Mouse (Mus musculus) Patski (cell line): Measurements from ENCODE around the gene Armt1. TPM values are rescaled to one million over a fixed set of nuclear protein-coding genes. Genes with fewer than 3 reads are reported as not detected.

Source experiments
- ATAC-seq: fragments of 100-300 bp; one replicate; pipeline ENCODE4 v1.8.0; 2021
- CTCF ChIA-PET: fragments of 350-600 bp; sonication (Branson Sonifier 250); formaldehyde crosslinking; loops from one replicate; lab custom pipeline; 2022; ENCODE audit warnings: inconsistent platforms; lab: Charles Lee
- POLR2A ChIA-PET: fragments of 350-600 bp; sonication (Branson Sonifier 250); formaldehyde crosslinking; loops from one replicate; lab custom pipeline; 2022; ENCODE audit warnings: antibody characterized with exemption, inconsistent platforms; lab: Charles Lee
- DNase-seq: peaks from one replicate; pipeline ENCODE4 v3.0.0-alpha.2; 2011; ENCODE audit warnings: low read depth, low spot score
- H3K27me3 ChIP-seq: fragments of 371-371 bp; one replicate; pipeline ENCODE4 v1.5.1; 2021
- CTCF ChIP-seq: fragments of 100-300 bp; IDR thresholded peaks from one replicate; pipeline ENCODE4 v1.5.1; 2021
- in situ Hi-C: fragments of 300-500 bp; cut with MboI; formaldehyde crosslinking; loops from 3 replicates; pipeline ENCODE4 v1.11.1; 2018; ENCODE audit warnings: low pct_unique_long_range_greater_than_20kb, mixed read lengths
- polyA plus RNA-seq: library from polyadenylated mRNA; unstranded; gene quantifications from one replicate; pipeline ENCODE4 v1.2.3, GENCODE M21; 2021

Armt1 gene
- polyA plus RNA-seq, 1 experiment from 2014 or later = 26.5 TPM

DNA sequence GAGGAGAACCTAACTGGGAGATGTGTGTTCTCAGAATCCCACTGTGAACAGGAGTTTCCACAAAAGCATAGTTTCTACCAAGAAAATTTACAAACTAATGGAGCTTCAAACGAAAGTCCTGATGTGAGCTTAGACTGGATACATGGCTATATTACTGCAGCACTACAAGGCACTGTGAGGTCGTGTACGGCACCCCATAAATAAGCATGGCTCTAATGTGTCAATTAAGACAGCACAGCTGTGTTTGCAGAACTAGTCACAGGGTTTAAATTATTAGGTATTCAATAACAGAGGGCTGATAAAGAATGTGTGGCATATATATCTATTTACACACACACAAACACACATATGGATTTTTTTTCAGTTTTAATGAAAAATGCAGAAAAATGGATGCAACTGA, 48.7 kb downstream of the Armt1 start:
- ChIA-PET POLR2A (no interaction called here), CTCF (no interaction called here)
- DNase-seq (no peak), ATAC-seq (no peak)
- TF ChIP-seq CTCF = no peak
- H3K27me3 ChIP-seq = no peaks in the 10 kb centered on the region
- in situ Hi-C loops = no loop called here

- TF ChIP-seq CTCF = no peak
- ChIA-PET POLR2A (no interaction called here), CTCF (no interaction called here)
- no peaks in the 10 kb centered on the region for H3K27me3 ChIP-seq
- in situ Hi-C loops = no loop called here
- ATAC-seq = no peak
- no peak for DNase-seq
Measured at GRCm38 (mm10) chr10:4481695-4482094, 49.4 kb downstream of the Armt1 start.

DNA sequence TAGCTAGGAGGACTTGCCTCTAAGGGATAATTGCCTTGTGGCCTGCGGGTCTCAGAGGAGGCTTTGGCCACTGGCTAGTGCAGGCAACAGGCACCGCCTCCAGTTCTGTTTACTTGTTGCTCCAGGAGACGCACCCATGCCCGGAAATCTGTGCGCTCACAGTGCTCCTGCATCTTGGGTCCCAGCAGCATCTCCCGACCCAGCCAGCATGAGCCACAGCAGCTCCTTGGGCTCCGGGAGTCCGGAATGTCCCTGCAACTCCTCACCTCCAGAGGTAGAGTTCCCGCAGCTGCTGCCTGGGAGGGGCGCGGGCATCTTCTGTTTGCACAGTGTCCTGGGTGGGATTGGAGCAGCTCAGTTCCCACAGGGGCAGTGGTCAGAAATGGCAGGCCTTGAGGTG, 50.1 kb downstream of the Armt1 start, which contains the start of gene Ccdc170:
TSS of gene Ccdc170 (plus strand) at position 148 of the 400 bp plus-strand sequence.
- no peak for ATAC-seq

DNA sequence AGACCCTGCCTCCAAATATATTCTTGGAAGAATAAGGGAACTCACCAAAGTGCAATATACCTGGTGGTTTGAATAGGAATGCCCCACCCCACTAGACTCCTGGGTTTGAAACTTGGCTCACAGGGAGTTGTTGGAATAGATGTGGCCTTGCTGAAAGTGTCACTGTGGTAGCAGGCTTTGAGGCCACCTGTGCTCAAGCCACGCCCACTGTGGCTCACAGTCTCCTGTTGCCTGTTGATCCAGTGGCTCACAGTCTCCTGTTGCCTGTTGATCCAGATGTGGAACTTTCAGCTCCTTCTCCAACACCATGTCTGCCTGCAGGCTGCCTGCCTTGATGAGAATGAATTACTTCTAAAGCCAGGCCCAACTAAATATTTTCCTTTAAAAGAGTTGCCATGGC, 51.6 kb downstream of the Armt1 start:
- H3K27me3 ChIP-seq = no peaks in the 10 kb centered on the region
- ATAC-seq (no peak), DNase-seq (no peak)
- POLR2A ChIA-PET = no interaction called here
- in situ Hi-C loops = no loop called here
- no peak for TF ChIP-seq CTCF
- CTCF ChIA-PET = no interaction called here

More for the DNA sequence above, 50.1 kb downstream of the Armt1 start, which contains the start of gene Ccdc170:
- ChIA-PET CTCF (no interaction called here), POLR2A (no interaction called here)
- no peak for DNase-seq
- no peaks in the 10 kb centered on the region for H3K27me3 ChIP-seq
- TF ChIP-seq CTCF = no peak
- in situ Hi-C loops = no loop called here

DNA sequence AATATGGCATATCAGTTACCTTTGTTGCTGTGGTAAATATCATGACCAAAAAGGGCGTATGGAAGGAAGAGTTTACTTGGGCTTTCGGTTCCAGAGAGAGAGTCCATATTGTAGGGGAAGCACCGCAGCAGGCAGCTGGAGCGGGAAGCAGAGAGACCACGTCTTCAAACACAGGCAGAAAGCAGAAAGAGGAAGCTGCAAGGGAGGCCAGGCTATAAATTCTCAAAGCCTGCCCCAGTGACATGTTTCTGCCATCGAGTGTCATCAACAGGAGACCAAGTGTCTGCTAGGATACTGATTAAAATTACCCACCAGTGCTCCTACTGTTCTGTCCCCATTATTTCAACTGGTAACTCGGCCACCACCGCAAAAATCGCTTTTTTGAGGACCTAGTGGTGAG, 52.7 kb downstream of the Armt1 start:
- DNase-seq = no peak
- no peak for ATAC-seq
- POLR2A ChIA-PET = no interaction called here
- H3K27me3 ChIP-seq = no peaks in the 10 kb centered on the region
- in situ Hi-C loops = no loop called here
- CTCF ChIA-PET = no interaction called here
- TF ChIP-seq CTCF = no peak

- no peak for ATAC-seq
- POLR2A ChIA-PET = no interaction called here
- no peaks in the 10 kb centered on the region for H3K27me3 ChIP-seq
- no peak for TF ChIP-seq CTCF
- no peak for DNase-seq
- CTCF ChIA-PET = no interaction called here
- in situ Hi-C loops = no loop called here
Measured at GRCm38 (mm10) chr10:4489865-4490264, 57.6 kb downstream of the Armt1 start.

DNA sequence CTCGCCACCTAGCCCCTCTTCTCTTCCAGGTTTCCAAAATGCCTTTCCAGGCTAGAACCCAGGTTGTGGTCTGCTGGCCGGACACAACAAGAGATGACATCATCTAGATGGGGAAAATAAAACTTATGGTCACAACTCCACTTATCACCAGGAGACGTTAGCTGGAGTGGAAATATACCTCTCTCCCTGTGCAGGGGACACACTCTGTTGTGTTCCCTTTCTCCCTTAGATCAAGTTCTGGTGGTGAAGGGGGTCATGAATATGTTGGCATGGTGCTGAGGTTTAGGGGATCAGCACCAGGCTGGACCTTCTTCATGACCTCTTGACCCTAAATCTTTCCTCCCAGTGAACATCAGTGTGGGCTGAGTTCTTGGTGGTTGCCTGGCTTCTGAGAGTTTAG, 59.0 kb downstream of the Armt1 start:
- ATAC-seq (no peak), DNase-seq (no peak)
- no peaks in the 10 kb centered on the region for H3K27me3 ChIP-seq
- no peak for TF ChIP-seq CTCF
- in situ Hi-C loops = no loop called here
- ChIA-PET POLR2A (no interaction called here), CTCF (no interaction called here)

- ChIA-PET POLR2A (no interaction called here), CTCF (no interaction called here)
- in situ Hi-C loops = no loop called here
- DNase-seq = no peak
- no peaks in the 10 kb centered on the region for H3K27me3 ChIP-seq
- TF ChIP-seq CTCF = no peak
- ATAC-seq = no peak
Measured at GRCm38 (mm10) chr10:4492045-4492444, 59.8 kb downstream of the Armt1 start.

DNA sequence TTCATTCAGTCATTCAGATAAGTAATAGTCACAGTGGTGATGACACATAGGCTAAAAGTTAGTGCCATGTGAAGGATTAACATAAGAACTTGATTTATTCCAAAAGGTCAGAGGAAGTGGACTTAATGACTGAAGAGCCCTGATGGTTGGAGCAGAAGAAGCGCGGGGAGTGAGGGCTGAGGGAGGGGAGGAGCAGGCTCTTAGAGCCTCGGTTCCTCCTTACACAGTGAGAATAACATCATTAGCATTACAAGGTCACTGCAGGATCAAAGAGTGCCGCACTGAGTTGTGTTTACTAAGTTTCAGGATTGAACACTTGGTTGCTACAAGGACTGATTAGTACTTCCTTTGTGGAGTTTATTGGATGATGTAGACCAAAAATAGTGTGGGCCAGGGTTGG, 60.6 kb downstream of the Armt1 start:
- ChIA-PET POLR2A (no interaction called here), CTCF (no interaction called here)
- ATAC-seq (no peak), DNase-seq (no peak)
- H3K27me3 ChIP-seq = no peaks in the 10 kb centered on the region
- in situ Hi-C loops = no loop called here
- TF ChIP-seq CTCF = no peak

- in situ Hi-C loops = no loop called here
- ChIA-PET POLR2A (no interaction called here), CTCF (no interaction called here)
- no peaks in the 10 kb centered on the region for H3K27me3 ChIP-seq
- DNase-seq = no peak
- TF ChIP-seq CTCF = no peak
- ATAC-seq = no peak
Measured at GRCm38 (mm10) chr10:4503251-4503650, 71.0 kb downstream of the Armt1 start.

Other genes with a start within 250 kb of the Armt1 start
- gene Akap12, start 166.1 kb upstream of the Armt1 start, polyA plus RNA-seq = 367 TPM
- 19.0 TPM for gene Zbtb2, start 44.4 kb upstream of the Armt1 start, polyA plus RNA-seq
- gene Rmnd1, start 79 bp upstream of the Armt1 start, polyA plus RNA-seq = 39.2 TPM
- gene Ccdc170, start 50.0 kb downstream of the Armt1 start, polyA plus RNA-seq = 0.37 TPM
- gene Esr1, start 179.1 kb downstream of the Armt1 start, polyA plus RNA-seq = 0.18 TPM